ENCODE assay signal across 14 mouse cellular contexts in genomic region chr19:37530601-37531000, GRCm38 (mm10).
"Had no signal": no experiment of that assay in that cellular context is flagged by ENCODE, and none has a peak within 500 bp of the region (broad histone marks: within the 10 kb centered on the region; RNA-seq: fewer than 3 reads in every experiment).

No protein-coding gene starts in this region.

- H3K4me2 ChIP-seq: heart, embryonic 12.5 days; hindbrain, embryonic 13.5 days; hindbrain, embryonic 15.5 days; kidney, embryonic 15.5 days; limb, embryonic 13.5 days; limb, embryonic 15.5 days; liver, embryonic 12.5 days had no signal

- H3K4me1 ChIP-seq: hindbrain, embryonic 13.5 days; hindbrain, embryonic 15.5 days; kidney, embryonic 15.5 days; limb, embryonic 13.5 days; limb, embryonic 15.5 days had no signal

- H3K27ac ChIP-seq: hindbrain, embryonic 13.5 days; hindbrain, embryonic 15.5 days; hindbrain, postnatal 0 days; kidney, embryonic 15.5 days; kidney, postnatal 0 days; limb, embryonic 13.5 days; limb, embryonic 15.5 days; liver, embryonic 12.5 days; liver, embryonic 14.5 days had no signal

- H3K4me3 ChIP-seq: heart, embryonic 12.5 days; hindbrain, embryonic 13.5 days; hindbrain, embryonic 15.5 days; kidney, embryonic 15.5 days; limb, embryonic 13.5 days; limb, embryonic 15.5 days; liver, embryonic 12.5 days had no signal

- ATAC-seq: hindbrain, postnatal 0 days; intestine, embryonic 16.5 days had no signal

- H3K27me3 ChIP-seq: limb, embryonic 13.5 days; limb, embryonic 15.5 days; liver, embryonic 12.5 days had no signal

- DNase-seq: gastrocnemius, postnatal 36 days; kidney, adult 11 months; layer of hippocampus, adult 9-11 months had no signal

- H3K9ac ChIP-seq: heart, embryonic 12.5 days; hindbrain, embryonic 13.5 days; hindbrain, embryonic 15.5 days; kidney, embryonic 15.5 days; limb, embryonic 13.5 days; limb, embryonic 15.5 days; liver, embryonic 12.5 days; liver, embryonic 14.5 days had no signal

- H3K36me3 ChIP-seq: heart, embryonic 12.5 days; hindbrain, embryonic 13.5 days; hindbrain, embryonic 15.5 days; kidney, embryonic 15.5 days; limb, embryonic 13.5 days; limb, embryonic 15.5 days; liver, embryonic 12.5 days had no signal

- H3K9me3 ChIP-seq: hindbrain, embryonic 13.5 days; hindbrain, embryonic 15.5 days; kidney, embryonic 15.5 days; limb, embryonic 13.5 days; limb, embryonic 15.5 days; liver, embryonic 12.5 days had no signal
